Mouse (Mus musculus) spleen, adult 2 months (tissue): ENCODE data around the gene Sctr.

Source experiments
- CTCF ChIP-seq: fragments of 200-500 bp; IDR thresholded peaks from 2 replicates; pipeline ENCODE4 v1.5.1; 2011; ENCODE audit warnings: mild to moderate bottlenecking, inconsistent platforms; ENCODE audit not compliant: insufficient read depth, insufficient read length, insufficient replicate concordance; ENCODE audit errors: extremely low read depth
- POLR2A ChIP-seq: fragments of 200-500 bp; IDR thresholded peaks from 2 replicates; pipeline ENCODE4 v1.6.1; 2011; ENCODE audit warnings: low read depth, low read length, inconsistent platforms

- TF ChIP-seq POLR2A (no peak), CTCF (no peak)
Measured at GRCm38 (mm10) chr1:120094920-120095319, 88.2 kb downstream of the Sctr start.
